Mouse (Mus musculus): ENCODE results near the gene Arntl2. TPM values are rescaled to one million over a fixed set of nuclear protein-coding genes. Genes with fewer than 3 reads are reported as not detected.

Gene Arntl2
- 2.8 and 2.9 TPM in 2 replicates for polyA plus RNA-seq (2015; fragmentation: Nextera tagmentation; extraction: Ambion mirVana)

DNA sequence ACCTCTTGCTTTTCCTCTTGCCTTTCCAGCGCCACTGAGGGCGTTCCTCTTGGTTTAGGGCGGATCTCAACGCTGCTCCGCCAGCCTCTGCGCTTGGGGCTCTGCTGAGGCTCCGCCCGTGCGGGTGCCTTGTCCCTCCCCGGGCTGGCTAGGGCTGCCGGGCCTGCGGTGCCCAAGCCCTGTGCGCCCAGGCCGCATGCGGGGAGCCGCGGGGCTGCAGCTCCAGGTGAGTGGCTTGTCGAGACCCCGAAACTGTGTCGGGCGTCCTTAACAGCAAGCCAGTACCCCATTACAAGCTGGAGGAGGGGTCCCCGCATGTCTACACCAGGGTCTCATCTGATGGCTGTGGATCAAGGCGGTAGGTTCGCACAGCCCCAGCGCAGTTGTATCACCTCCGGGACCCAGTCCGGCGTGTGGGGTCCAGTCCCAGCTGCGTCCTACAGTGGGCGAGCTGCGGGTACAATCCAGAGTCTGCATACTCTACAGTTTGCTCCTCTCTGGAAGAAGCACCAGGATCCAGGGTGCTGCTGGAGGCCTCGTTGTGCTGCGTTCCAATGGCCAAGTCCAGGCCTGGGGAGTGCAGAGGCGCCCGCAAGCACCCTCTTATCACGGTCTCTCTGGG lies at the start of gene Arntl2:
TSS of gene Arntl2 (plus strand) at position 132 of the 622 bp plus-strand sequence.
- H3K4me2 ChIP-seq (ENCODE audit: low read depth, low read length) = peak within 1 kb of the TSS; percentile 96
- no peaks in the 10 kb centered on the region for H3K36me3 ChIP-seq (ENCODE audit: control insufficient read depth, insufficient read depth)
- no peak within 1 kb of the TSS for H3K27ac ChIP-seq (ENCODE audit: low read length)
- 0 out of 2 replicates have a peak, but pooled peaks cover 2% of the 10 kb centered on the region for H3K4me1 ChIP-seq (ENCODE audit: control insufficient read depth, insufficient read depth, low read length)
- no peaks in the 10 kb centered on the region for H3K9me3 ChIP-seq (replicated peaks; ENCODE audit: control insufficient read depth, low read length)
- WGBS = under 1% methylated on average over 36 of the region's 36 CpGs
- peak within 1 kb of the TSS; percentile 80 for H3K9ac ChIP-seq (ENCODE audit: low read length)
- H3K4me3 ChIP-seq (ENCODE audit: low read length) = peak within 1 kb of the TSS; percentile 68
- ATAC-seq (replicated peaks; ENCODE audit: extremely low read depth, insufficient read depth, low FRiP score) = peak; percentile 98
- H3K27me3 ChIP-seq (ENCODE audit: control insufficient read depth, insufficient read depth, low read length) = no peaks in the 10 kb centered on the region

DNA sequence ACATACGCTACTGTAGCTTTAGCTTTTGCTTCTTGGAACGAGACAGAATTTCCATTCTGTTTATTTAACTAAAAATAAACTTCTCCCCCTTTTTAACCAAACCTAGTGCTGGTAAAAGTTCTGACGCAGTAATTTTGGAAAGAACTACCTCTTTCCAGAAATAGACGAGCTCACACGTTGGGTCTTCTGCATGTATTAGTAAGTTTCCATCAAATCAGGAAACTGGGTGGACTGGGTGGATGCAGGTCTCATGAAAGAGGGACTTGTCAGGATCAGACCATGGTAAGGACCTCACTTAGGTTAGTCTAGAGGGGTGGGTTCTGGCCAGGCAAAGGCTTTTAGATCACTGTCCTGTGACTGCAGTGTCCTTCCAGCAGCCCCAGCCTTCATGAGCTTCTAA lies 49.3 kb upstream of the Arntl2 start:
- no peak overlapping the region for H3K4me3 ChIP-seq (ENCODE audit: low read length)
- no peak for ATAC-seq (replicated peaks; ENCODE audit: extremely low read depth, insufficient read depth, low FRiP score)
- WGBS = 44% methylated on average over 5 of the region's 5 CpGs
- no peaks in the 10 kb centered on the region for H3K27me3 ChIP-seq (ENCODE audit: control insufficient read depth, insufficient read depth, low read length)
- no peak overlapping the region for H3K4me2 ChIP-seq (ENCODE audit: low read depth, low read length)
- H3K9me3 ChIP-seq (replicated peaks; ENCODE audit: control insufficient read depth, low read length) = no peaks in the 10 kb centered on the region
- H3K27ac ChIP-seq (ENCODE audit: low read length) = 0 out of 2 replicates have a peak overlapping the region, but pooled peaks have one; percentile 16
- no peaks in the 10 kb centered on the region for H3K36me3 ChIP-seq (ENCODE audit: control insufficient read depth, insufficient read depth)
- no peak overlapping the region for H3K9ac ChIP-seq (ENCODE audit: low read length)
- peaks cover 45% of the 10 kb centered on the region for H3K4me1 ChIP-seq (ENCODE audit: control insufficient read depth, insufficient read depth, low read length)

DNA sequence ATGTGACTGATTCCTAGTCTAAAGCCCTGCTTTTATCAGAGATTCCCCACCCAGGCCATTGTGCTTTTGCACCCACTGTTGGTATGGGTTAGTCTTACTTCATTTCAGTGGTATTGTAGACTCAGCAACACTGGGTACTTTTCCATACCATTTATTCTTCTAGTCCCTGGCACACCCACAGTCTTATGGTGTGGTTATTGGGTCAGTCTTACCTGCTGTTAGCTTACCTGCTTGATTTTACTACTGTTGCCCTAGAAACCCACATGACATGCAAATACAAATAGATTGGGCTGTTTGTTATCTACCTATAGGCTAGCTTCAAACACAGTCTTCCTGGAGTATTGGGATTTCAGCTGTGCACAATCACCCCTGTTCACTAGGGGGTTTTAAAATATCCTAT lies 48.8 kb upstream of the Arntl2 start:
- Histone ChIP-seq H3K4me3 (ENCODE audit: low read length) (no peak overlapping the region), H3K9me3 (replicated peaks; ENCODE audit: control insufficient read depth, low read length) (no peaks in the 10 kb centered on the region), H3K36me3 (ENCODE audit: control insufficient read depth, insufficient read depth) (no peaks in the 10 kb centered on the region), H3K4me2 (ENCODE audit: low read depth, low read length) (no peak overlapping the region), H3K27ac (ENCODE audit: low read length) (0 out of 2 replicates have a peak overlapping the region, but pooled peaks have one; percentile 16), H3K4me1 (ENCODE audit: control insufficient read depth, insufficient read depth, low read length) (peaks cover 47% of the 10 kb centered on the region), H3K27me3 (ENCODE audit: control insufficient read depth, insufficient read depth, low read length) (no peaks in the 10 kb centered on the region), H3K9ac (ENCODE audit: low read length) (no peak overlapping the region)
- ATAC-seq (replicated peaks; ENCODE audit: extremely low read depth, insufficient read depth, low FRiP score) = no peak

DNA sequence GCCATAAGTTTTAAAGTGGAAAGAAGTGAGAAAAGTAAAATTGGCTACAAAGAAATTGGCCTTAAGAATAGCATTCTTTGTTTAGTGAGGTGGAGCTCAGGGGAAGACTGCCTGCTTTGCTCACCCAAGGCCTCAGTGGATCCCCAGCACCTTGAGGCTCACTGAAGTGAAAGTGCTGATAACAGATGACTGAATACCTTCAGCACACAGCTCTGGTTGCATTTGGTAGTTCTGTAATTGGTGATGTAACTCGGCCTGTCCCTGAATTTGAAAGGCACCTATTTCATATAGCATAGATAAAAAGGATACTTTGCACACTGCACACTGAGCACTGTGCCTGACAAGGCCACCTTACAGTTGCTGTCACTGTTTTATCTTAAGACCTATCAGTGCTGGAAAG lies 47.6 kb upstream of the Arntl2 start:
- no peaks in the 10 kb centered on the region for H3K36me3 ChIP-seq (ENCODE audit: control insufficient read depth, insufficient read depth)
- WGBS = 49% methylated on average over 1 of the region's 1 CpGs
- no peak for ATAC-seq (replicated peaks; ENCODE audit: extremely low read depth, insufficient read depth, low FRiP score)
- H3K4me3 ChIP-seq (ENCODE audit: low read length) = no peak overlapping the region
- no peaks in the 10 kb centered on the region for H3K27me3 ChIP-seq (ENCODE audit: control insufficient read depth, insufficient read depth, low read length)
- H3K9me3 ChIP-seq (replicated peaks; ENCODE audit: control insufficient read depth, low read length) = no peaks in the 10 kb centered on the region
- no peak overlapping the region for H3K4me2 ChIP-seq (ENCODE audit: low read depth, low read length)
- H3K9ac ChIP-seq (ENCODE audit: low read length) = no peak overlapping the region
- H3K27ac ChIP-seq (ENCODE audit: low read length) = peak overlapping the region; percentile 70
- H3K4me1 ChIP-seq (ENCODE audit: control insufficient read depth, insufficient read depth, low read length) = peaks cover 54% of the 10 kb centered on the region

DNA sequence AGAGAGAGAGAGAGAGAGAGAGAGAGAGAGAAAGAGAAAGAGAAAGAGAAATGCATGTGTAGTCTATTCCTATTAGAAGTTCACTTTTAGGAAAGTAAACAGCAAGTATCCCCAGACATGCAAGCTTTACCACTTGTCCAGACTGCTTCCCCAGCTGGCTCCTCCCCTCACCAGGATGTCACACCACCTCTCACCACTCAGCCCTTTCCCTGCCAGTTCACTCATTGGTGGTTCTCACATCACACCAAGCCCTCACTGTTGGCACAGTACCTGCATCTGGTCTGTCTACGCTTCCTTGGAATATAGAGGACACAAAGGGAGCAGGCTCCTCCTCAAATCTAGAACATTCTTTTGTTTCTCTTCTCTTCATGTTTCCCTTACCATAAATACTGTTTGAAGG lies 44.2 kb upstream of the Arntl2 start:
- Histone ChIP-seq H3K4me1 (ENCODE audit: control insufficient read depth, insufficient read depth, low read length) (peaks cover 66% of the 10 kb centered on the region), H3K36me3 (ENCODE audit: control insufficient read depth, insufficient read depth) (no peaks in the 10 kb centered on the region), H3K4me3 (ENCODE audit: low read length) (no peak overlapping the region), H3K27ac (ENCODE audit: low read length) (peak overlapping the region; percentile 80), H3K9ac (ENCODE audit: low read length) (no peak overlapping the region), H3K4me2 (ENCODE audit: low read depth, low read length) (no peak overlapping the region), H3K27me3 (ENCODE audit: control insufficient read depth, insufficient read depth, low read length) (no peaks in the 10 kb centered on the region), H3K9me3 (replicated peaks; ENCODE audit: control insufficient read depth, low read length) (no peaks in the 10 kb centered on the region)
- 16% methylated on average over 1 of the region's 1 CpGs for WGBS
- ATAC-seq (replicated peaks; ENCODE audit: extremely low read depth, insufficient read depth, low FRiP score) = peak; percentile 82

DNA sequence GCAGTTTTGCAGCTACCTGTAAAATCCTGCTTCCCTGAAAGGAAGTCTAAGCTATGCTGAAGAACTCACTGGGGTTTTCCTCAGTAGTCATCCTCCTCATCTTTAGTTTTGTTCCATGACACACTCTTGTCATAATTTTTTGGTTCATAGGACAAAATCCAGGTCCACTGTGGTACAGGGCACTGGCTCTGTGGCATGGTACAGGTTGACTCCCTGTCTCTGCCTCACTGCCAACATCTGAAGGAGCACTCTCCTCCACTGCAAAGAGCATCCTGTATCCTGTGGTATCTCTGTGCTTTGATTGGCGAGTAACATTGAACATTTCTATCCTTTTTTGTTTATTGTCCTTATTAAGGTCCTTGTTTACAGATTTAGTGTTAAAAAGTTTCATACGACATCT lies 43.7 kb upstream of the Arntl2 start:
- ATAC-seq (replicated peaks; ENCODE audit: extremely low read depth, insufficient read depth, low FRiP score) = no peak
- Histone ChIP-seq H3K4me2 (ENCODE audit: low read depth, low read length) (no peak overlapping the region), H3K9ac (ENCODE audit: low read length) (no peak overlapping the region; the same call in 1 of the 2 replicates), H3K27ac (ENCODE audit: low read length) (peak overlapping the region; percentile 80), H3K27me3 (ENCODE audit: control insufficient read depth, insufficient read depth, low read length) (no peaks in the 10 kb centered on the region), H3K4me1 (ENCODE audit: control insufficient read depth, insufficient read depth, low read length) (peaks cover 65% of the 10 kb centered on the region), H3K9me3 (replicated peaks; ENCODE audit: control insufficient read depth, low read length) (no peaks in the 10 kb centered on the region), H3K36me3 (ENCODE audit: control insufficient read depth, insufficient read depth) (no peaks in the 10 kb centered on the region), H3K4me3 (ENCODE audit: low read length) (no peak overlapping the region)
- 78% methylated on average over 2 of the region's 2 CpGs for WGBS

DNA sequence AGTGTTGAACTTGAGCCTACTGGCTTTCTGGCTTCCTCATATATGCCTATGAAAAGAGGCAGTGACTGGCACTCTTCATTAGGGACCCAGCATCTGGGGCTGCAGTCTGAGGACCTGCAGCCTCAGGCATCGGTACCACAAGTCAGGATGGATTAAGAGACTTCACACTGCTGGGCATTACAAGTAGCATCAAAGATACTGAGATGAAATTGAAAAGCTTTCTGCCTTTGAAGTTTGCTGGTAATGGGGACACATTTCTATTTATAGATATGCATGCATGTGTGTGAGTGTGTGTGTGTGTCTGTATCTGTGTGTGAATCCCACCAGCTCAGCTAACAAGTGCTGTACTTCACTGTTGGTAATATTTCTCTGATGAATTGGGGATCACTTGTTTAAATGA lies 43.2 kb upstream of the Arntl2 start:
- Histone ChIP-seq H3K9ac (ENCODE audit: low read length) (no peak overlapping the region), H3K4me3 (ENCODE audit: low read length) (no peak overlapping the region), H3K4me2 (ENCODE audit: low read depth, low read length) (no peak overlapping the region), H3K36me3 (ENCODE audit: control insufficient read depth, insufficient read depth) (no peaks in the 10 kb centered on the region), H3K27ac (ENCODE audit: low read length) (peak overlapping the region; percentile 80; the same call in 1 of the 2 replicates), H3K4me1 (ENCODE audit: control insufficient read depth, insufficient read depth, low read length) (peaks cover 67% of the 10 kb centered on the region), H3K27me3 (ENCODE audit: control insufficient read depth, insufficient read depth, low read length) (no peaks in the 10 kb centered on the region), H3K9me3 (replicated peaks; ENCODE audit: control insufficient read depth, low read length) (no peaks in the 10 kb centered on the region)
- ATAC-seq (replicated peaks; ENCODE audit: extremely low read depth, insufficient read depth, low FRiP score) = no peak
- WGBS = 40% methylated on average over 1 of the region's 1 CpGs

DNA sequence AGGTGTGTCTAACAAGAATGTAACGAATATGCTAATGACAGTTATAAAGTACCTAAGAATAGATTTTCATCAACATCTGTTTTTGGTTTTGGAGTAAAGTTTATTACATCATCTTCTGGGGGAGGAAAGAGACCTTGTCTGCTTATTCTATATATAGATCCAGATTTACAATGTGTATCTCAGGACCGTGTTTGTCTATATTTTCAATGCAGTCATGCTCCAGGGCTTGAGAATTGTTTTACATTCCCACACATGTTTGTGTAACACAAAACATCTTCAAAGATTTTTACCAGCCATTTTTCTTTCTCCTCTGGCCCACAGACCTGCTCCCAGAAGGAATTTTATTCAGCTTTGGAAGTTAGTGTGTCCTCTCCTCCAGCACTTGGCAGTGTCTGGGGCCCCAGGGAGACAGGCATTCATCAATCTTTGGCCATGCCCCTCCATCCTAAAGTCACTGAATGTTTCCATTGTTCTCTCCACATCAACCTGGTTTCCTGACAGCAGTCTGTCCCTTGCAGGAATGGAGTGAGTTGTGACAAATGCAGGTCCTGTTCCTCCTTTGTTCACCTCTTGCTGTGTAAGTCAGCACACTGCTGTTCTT lies 42.2 kb upstream of the Arntl2 start:
- no peak overlapping the region for H3K4me2 ChIP-seq (ENCODE audit: low read depth, low read length)
- peak overlapping the region; percentile 63 for H3K27ac ChIP-seq (ENCODE audit: low read length)
- H3K9ac ChIP-seq (ENCODE audit: low read length) = no peak overlapping the region
- no peak for ATAC-seq (replicated peaks; ENCODE audit: extremely low read depth, insufficient read depth, low FRiP score)
- no peaks in the 10 kb centered on the region for H3K9me3 ChIP-seq (replicated peaks; ENCODE audit: control insufficient read depth, low read length)
- H3K36me3 ChIP-seq (ENCODE audit: control insufficient read depth, insufficient read depth) = no peaks in the 10 kb centered on the region
- no peak overlapping the region for H3K4me3 ChIP-seq (ENCODE audit: low read length)
- no peaks in the 10 kb centered on the region for H3K27me3 ChIP-seq (ENCODE audit: control insufficient read depth, insufficient read depth, low read length)
- WGBS = 22% methylated on average over 2 of the region's 2 CpGs
- H3K4me1 ChIP-seq (ENCODE audit: control insufficient read depth, insufficient read depth, low read length) = peaks cover 61% of the 10 kb centered on the region

DNA sequence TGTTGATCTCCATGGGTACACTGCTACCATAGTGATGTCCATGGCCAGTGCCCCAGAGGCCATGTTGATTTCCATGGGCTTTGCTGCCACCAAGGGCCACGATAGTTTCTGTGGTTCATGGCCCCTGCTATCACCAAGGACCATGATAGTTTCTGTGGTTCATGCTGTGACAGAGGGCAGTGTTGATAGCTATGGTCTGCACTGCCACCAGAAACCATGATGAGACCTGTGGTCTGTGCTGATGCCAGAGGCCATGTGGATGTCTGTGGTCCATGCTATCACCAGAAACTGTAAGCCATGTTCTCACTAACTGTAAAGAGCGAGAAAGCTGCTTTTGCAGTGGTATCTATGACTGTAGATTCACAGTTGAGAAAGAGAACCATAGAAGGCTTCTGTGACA lies 40.7 kb upstream of the Arntl2 start:
- Histone ChIP-seq H3K4me1 (ENCODE audit: control insufficient read depth, insufficient read depth, low read length) (peaks cover 47% of the 10 kb centered on the region), H3K4me3 (ENCODE audit: low read length) (no peak overlapping the region), H3K27ac (ENCODE audit: low read length) (no peak overlapping the region), H3K9me3 (replicated peaks; ENCODE audit: control insufficient read depth, low read length) (no peaks in the 10 kb centered on the region), H3K27me3 (ENCODE audit: control insufficient read depth, insufficient read depth, low read length) (no peaks in the 10 kb centered on the region), H3K36me3 (ENCODE audit: control insufficient read depth, insufficient read depth) (peaks cover 5% of the 10 kb centered on the region), H3K9ac (ENCODE audit: low read length) (no peak overlapping the region), H3K4me2 (ENCODE audit: low read depth, low read length) (no peak overlapping the region)
- ATAC-seq (replicated peaks; ENCODE audit: extremely low read depth, insufficient read depth, low FRiP score) = no peak
- 75% methylated on average over 2 of the region's 2 CpGs for WGBS
